Mouse (Mus musculus) midbrain, embryonic 11.5 days (tissue): ENCODE data around the gene Oprm1. TPM values are rescaled to one million over a fixed set of nuclear protein-coding genes. Genes with fewer than 3 reads are reported as not detected.

ENCODE experiments used
- ATAC-seq: fragments of 200-750 bp; cut with Nextera tagmentation; 2 replicates; pipeline ENCODE4 v1.8.0; 2017; ENCODE audit warnings: moderate TSS enrichment, moderate library complexity; ENCODE audit not compliant: low FRiP score
- DNase-seq: peaks from one replicate; pipeline ENCODE4 v3.0.0; 2015; ENCODE audit warnings: low spot score; ENCODE audit errors: missing footprints
- H3K27ac ChIP-seq: fragments of 300-500 bp; sonication (generic); 2 replicates; pipeline ENCODE4 v1.5.1; 2014; ENCODE audit warnings: low read depth, low read length
- H3K27me3 ChIP-seq: fragments of 300-500 bp; sonication (generic); 2 replicates; pipeline ENCODE4 v1.6.1; 2014; ENCODE audit warnings: mild to moderate bottlenecking, low read length, moderate library complexity, mixed read lengths; ENCODE audit not compliant: control insufficient read depth, insufficient read depth
- H3K36me3 ChIP-seq: fragments of 300-500 bp; sonication (generic); 2 replicates; pipeline ENCODE4 v1.6.1; 2014; ENCODE audit warnings: mild to moderate bottlenecking, low read length, moderate library complexity, mixed read lengths; ENCODE audit not compliant: control insufficient read depth, insufficient read depth
- H3K4me1 ChIP-seq: fragments of 300-500 bp; sonication (generic); 2 replicates; pipeline ENCODE4 v1.6.1; 2014; ENCODE audit warnings: low read length; ENCODE audit not compliant: control insufficient read depth, insufficient read depth
- H3K4me2 ChIP-seq: fragments of 300-500 bp; sonication (generic); 2 replicates; pipeline ENCODE4 v1.6.1; 2014; ENCODE audit warnings: mild to moderate bottlenecking, moderate library complexity
- H3K4me3 ChIP-seq: fragments of 300-500 bp; sonication (generic); 2 replicates; pipeline ENCODE4 v1.5.1; 2014; ENCODE audit warnings: low read depth, low read length
- H3K9ac ChIP-seq: fragments of 300-500 bp; sonication (generic); 2 replicates; pipeline ENCODE4 v1.6.1; 2014; ENCODE audit warnings: low read length
- H3K9me3 ChIP-seq: fragments of 300-500 bp; sonication (generic); 2 replicates; pipeline ENCODE4 v1.6.1; 2016; ENCODE audit warnings: low read length; ENCODE audit not compliant: control insufficient read depth
- WGBS: fragments of 180-500 bp; shearing (Covaris S2); extraction: QIAGEN DNeasy Blood & Tissue Kit; methylation state at CpG from one replicate; pipeline ENCODE4 v1.1.7; 2014; 5-methylcytosine and 5-hydroxymethylcytosine counted together
- polyA plus RNA-seq: library from polyadenylated mRNA; unstranded; fragments of >200 nt; fragmentation: Nextera tagmentation; extraction: Ambion mirVana; gene quantifications from 2 replicates; pipeline ENCODE4 v1.2.1, GENCODE M21; 2014

Oprm1 gene
- polyA plus RNA-seq, 1 experiment from 2014 or later = 0.11 TPM

DNA sequence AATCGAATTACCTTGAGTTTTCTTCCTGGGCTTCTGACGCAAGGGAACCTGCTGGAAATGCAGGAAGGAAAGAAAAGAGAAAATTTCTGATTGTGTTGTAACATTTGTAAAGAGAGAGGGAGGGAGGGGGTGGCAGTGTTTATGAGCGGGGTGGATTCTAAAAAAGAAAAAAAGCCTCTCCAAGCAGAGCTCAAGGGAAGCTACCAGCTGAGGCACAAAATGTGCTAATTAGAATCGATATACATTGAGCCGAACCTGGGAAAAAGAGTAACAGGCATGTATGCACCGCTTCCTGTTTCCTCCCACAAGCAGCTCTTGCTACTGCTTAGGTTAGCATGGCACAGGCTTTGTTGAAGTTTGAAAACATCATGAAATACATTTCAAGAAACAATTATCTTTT lies 221.9 kb downstream of the Oprm1 start:
- ATAC-seq (0 out of 2 replicates have a peak, but pooled peaks have one; percentile 44), DNase-seq (peak; percentile 84)
- 25% methylated on average over 6 of the region's 6 CpGs for WGBS
- Histone ChIP-seq H3K27ac (no peak overlapping the region), H3K4me2 (peak overlapping the region; percentile 15; the same call in 1 of the 2 replicates), H3K4me3 (no peak overlapping the region), H3K27me3 (no peaks in the 10 kb centered on the region), H3K9me3 (no peaks in the 10 kb centered on the region), H3K36me3 (no peaks in the 10 kb centered on the region), H3K9ac (peak overlapping the region; percentile 30; the same call in 1 of the 2 replicates), H3K4me1 (no peaks in the 10 kb centered on the region)

DNA sequence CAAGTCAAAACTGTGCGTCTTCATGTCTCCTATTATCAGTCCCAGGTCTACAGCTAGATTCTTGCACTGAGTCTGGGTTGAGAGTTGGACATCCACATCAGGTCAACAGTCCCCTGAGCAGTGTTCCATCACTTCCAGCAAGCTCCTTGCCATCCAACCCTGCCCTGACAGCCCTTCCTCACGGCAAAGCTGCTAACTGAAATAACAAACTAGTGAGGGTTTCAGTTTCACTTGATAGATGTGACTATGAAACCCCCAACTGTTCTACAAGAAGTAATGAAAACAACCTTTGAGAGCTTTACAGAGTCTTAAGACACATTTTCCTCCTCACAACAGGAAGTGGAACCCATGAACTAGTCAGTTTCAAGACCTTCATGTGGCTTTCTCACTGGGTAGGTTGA lies 224.4 kb downstream of the Oprm1 start:
- no peaks in the 10 kb centered on the region for H3K27me3 ChIP-seq
- H3K4me2 ChIP-seq = no peak overlapping the region
- DNase-seq (no peak), ATAC-seq (no peak)
- H3K4me3 ChIP-seq = no peak overlapping the region
- 74% methylated on average over 2 of the region's 2 CpGs for WGBS
- no peak overlapping the region for H3K27ac ChIP-seq
- no peaks in the 10 kb centered on the region for H3K36me3 ChIP-seq
- no peak overlapping the region for H3K9ac ChIP-seq
- no peaks in the 10 kb centered on the region for H3K9me3 ChIP-seq
- H3K4me1 ChIP-seq = no peaks in the 10 kb centered on the region

DNA sequence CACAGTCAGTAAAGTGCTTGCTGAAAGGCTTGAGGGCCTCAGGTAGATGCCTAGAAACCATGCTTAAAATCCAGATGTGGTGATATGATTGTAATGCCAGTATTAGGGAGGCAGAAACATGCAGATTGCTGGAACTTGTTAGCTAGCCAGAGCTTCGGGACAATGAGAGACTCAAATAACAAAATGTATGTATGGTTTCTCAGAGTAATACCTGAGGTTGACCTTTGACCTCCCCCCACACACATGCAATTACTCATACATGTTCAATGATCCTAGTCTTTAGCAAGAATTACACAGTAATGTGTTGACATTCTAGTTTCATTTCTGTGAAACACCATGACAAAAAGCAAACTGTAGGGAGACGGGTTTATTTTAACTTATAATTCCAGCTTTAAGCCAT lies 225.1 kb downstream of the Oprm1 start:
- no peaks in the 10 kb centered on the region for H3K36me3 ChIP-seq
- H3K4me1 ChIP-seq = no peaks in the 10 kb centered on the region
- ATAC-seq = no peak
- H3K4me3 ChIP-seq = no peak overlapping the region
- no peak overlapping the region for H3K4me2 ChIP-seq
- no peaks in the 10 kb centered on the region for H3K9me3 ChIP-seq
- H3K27ac ChIP-seq = no peak overlapping the region
- DNase-seq = no peak
- WGBS = 91% methylated on average over 2 of the region's 2 CpGs
- no peak overlapping the region for H3K9ac ChIP-seq
- H3K27me3 ChIP-seq = no peaks in the 10 kb centered on the region

DNA sequence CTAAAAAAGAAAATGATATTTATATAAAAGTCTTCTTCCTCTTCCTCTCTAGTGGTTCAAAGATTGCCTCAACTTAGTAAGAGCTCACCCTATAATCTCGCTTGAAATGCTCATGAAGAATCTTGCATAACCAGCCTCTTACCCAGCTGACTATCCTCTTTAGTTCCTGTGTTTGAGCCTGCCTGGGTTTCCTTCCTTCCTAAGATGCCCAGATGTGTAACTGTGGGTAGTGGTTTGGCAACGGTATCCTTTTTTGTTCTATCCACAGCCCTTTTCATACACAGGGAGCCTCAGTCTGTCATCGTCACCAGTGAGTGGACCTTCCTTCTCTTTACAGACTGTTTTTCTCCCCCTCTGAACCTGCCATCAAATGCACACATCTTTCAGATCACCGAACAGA lies 227.9 kb downstream of the Oprm1 start:
- Histone ChIP-seq H3K4me3 (no peak overlapping the region), H3K9me3 (no peaks in the 10 kb centered on the region), H3K27me3 (no peaks in the 10 kb centered on the region), H3K9ac (no peak overlapping the region), H3K4me1 (no peaks in the 10 kb centered on the region), H3K27ac (no peak overlapping the region), H3K4me2 (no peak overlapping the region), H3K36me3 (no peaks in the 10 kb centered on the region)
- 92% methylated on average over 4 of the region's 4 CpGs for WGBS
- no peak for ATAC-seq
- DNase-seq = no peak

DNA sequence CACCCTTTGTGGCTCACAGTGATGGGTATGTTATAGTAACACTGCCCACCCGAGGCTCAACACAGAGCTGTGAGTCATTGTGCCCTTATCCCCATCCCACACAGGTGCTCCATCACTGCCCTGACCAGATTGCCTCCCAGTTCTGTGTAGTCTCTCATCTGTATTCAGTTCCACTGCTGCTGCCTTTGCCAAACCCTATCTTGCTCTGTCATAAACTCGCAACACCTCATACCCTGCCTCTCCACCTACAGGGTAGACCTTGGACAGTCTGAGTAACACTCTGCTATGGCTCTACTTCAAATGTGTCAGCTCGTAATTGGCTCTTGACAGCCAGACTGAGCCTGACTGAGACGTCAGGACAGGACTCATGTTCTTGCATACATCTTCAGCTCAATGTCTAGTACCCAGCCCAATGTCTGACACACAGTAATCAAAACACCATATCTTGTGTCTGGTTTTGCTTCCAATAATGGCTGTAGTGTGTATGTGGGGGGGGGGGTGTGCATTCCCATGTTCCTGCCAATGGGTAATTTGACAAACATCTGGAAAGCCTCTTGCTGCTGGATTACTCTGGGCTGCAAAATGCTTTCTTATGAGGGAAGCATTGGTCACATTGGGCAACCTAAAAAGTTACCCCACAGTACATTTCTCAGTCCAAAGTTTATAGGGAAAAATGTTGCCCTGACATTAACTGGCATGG lies 229.2 kb downstream of the Oprm1 start:
- H3K27ac ChIP-seq = no peak overlapping the region
- no peak overlapping the region for H3K4me3 ChIP-seq
- no peak overlapping the region for H3K4me2 ChIP-seq
- H3K9ac ChIP-seq = no peak overlapping the region
- ATAC-seq (no peak), DNase-seq (no peak)
- 74% methylated on average over 4 of the region's 4 CpGs for WGBS
- H3K36me3 ChIP-seq = no peaks in the 10 kb centered on the region
- no peaks in the 10 kb centered on the region for H3K9me3 ChIP-seq
- no peaks in the 10 kb centered on the region for H3K4me1 ChIP-seq
- no peaks in the 10 kb centered on the region for H3K27me3 ChIP-seq

DNA sequence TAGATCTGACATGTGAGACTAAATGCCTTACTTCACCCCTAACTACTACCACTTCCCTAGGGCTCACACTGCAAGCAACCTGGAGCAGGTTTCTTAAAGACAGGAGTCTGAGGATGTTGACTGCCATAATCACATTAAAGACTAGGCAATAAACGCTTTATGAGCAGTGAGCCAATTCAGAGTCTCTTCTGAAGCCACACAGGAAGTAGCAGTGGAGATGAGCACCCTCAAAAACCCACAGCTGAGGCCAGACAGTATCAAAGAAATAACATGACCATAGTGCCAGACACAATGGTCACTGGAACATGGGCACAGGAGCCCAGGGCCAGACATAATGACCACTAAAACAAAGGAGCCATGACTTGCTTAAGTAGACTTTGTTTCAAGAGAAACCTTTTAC lies 230.2 kb downstream of the Oprm1 start:
- no peak overlapping the region for H3K9ac ChIP-seq
- H3K27me3 ChIP-seq = no peaks in the 10 kb centered on the region
- no peaks in the 10 kb centered on the region for H3K4me1 ChIP-seq
- no peaks in the 10 kb centered on the region for H3K9me3 ChIP-seq
- WGBS = 89% methylated on average over 1 of the region's 1 CpGs
- no peaks in the 10 kb centered on the region for H3K36me3 ChIP-seq
- no peak overlapping the region for H3K4me2 ChIP-seq
- H3K4me3 ChIP-seq = no peak overlapping the region
- no peak for ATAC-seq
- DNase-seq = no peak
- H3K27ac ChIP-seq = no peak overlapping the region

DNA sequence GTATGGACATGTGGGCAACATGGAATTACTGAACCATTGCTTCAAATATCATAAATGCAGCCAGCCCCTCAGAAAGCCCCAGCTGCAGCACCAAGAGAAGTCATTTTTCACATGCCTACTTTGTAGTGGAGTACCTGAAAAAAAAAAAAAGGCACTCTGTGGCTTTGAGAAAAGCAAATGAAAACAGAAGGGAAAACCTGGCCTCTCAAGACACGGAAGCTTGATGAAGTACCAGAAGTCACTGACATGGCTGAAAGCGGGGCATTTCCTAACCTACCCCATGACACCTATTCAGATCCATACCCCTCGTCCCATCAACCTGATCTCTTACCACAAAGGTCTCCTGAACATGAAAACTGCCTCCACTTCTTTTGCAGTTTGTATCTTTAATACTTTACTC lies 238.6 kb downstream of the Oprm1 start:
- Histone ChIP-seq H3K9me3 (no peaks in the 10 kb centered on the region), H3K4me2 (no peak overlapping the region), H3K4me1 (no peaks in the 10 kb centered on the region), H3K27me3 (no peaks in the 10 kb centered on the region), H3K4me3 (no peak overlapping the region), H3K9ac (no peak overlapping the region), H3K36me3 (no peaks in the 10 kb centered on the region), H3K27ac (no peak overlapping the region)
- no peak for DNase-seq
- WGBS = 83% methylated on average over 3 of the region's 3 CpGs
- no peak for ATAC-seq

DNA sequence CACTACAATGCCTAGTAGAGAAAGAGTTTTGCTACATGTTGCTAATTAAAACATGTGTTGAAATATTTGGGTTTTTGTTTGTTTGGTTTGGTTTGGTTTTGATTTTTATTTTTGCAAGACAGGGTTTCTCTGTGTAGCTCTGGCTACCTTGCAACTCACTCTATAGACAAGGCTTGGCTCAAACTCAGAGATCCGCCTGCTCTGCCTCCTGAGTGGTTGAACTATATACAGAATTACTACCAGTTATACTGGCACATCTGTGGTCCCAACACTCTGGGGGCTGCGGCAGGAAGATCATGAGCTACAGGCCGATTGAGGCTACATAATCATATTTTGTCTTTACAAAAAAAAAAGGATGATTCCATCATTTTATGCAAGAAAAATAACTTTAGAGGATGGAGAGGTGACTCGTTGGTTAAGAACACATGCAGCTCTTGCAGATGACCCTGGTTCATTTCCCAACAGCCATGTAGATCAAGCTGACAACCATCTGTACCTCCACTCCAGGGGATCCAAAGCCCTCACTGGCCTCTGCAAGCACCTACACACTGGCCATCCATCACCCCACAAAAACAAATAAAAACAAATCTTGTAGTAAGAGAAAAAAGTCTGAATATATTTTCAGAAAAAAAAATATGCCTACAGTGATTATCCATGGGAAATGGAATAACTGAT lies 240.4 kb downstream of the Oprm1 start:
- no peak for ATAC-seq
- H3K36me3 ChIP-seq = no peaks in the 10 kb centered on the region
- H3K27me3 ChIP-seq = no peaks in the 10 kb centered on the region
- WGBS = 89% methylated on average over 4 of the region's 4 CpGs
- H3K4me3 ChIP-seq = no peak overlapping the region
- no peak overlapping the region for H3K9ac ChIP-seq
- DNase-seq = no peak
- H3K27ac ChIP-seq = no peak overlapping the region
- H3K4me1 ChIP-seq = no peaks in the 10 kb centered on the region
- no peaks in the 10 kb centered on the region for H3K9me3 ChIP-seq
- no peak overlapping the region for H3K4me2 ChIP-seq

DNA sequence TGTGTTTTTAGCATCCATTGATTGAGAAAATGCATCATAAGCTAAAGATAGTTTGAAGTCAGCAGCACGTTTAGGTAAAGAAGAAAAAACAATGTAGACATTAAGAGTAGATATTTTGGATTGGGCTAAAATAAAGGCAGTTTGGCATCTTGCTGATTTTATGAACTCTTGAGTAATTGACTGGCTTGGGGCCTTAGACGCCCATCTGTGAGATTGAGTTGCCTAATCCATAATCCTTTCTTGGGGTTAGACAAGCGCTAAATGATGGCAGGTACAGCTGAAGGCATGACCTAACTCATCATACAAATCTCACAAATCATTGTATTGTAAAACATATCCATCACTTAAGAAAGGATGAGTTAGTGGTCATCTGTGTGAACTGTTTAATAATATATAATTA lies 241.0 kb downstream of the Oprm1 start:
- Histone ChIP-seq H3K27me3 (no peaks in the 10 kb centered on the region), H3K4me3 (no peak overlapping the region), H3K4me2 (no peak overlapping the region), H3K9ac (no peak overlapping the region), H3K27ac (no peak overlapping the region), H3K9me3 (no peaks in the 10 kb centered on the region), H3K4me1 (no peaks in the 10 kb centered on the region), H3K36me3 (no peaks in the 10 kb centered on the region)
- 83% methylated on average over 3 of the region's 3 CpGs for WGBS
- DNase-seq (no peak), ATAC-seq (no peak)
